Mouse (Mus musculus) embryonic fibroblast, embryonic 13.5 days (primary cell): ENCODE data around the gene Wdr25. TPM values are rescaled to one million over a fixed set of nuclear protein-coding genes. Genes with fewer than 3 reads are reported as not detected.

Source experiments
- H3K27ac ChIP-seq: 2 replicates; pipeline ENCODE4 v1.5.1; 2012; ENCODE audit warnings: low read length, control low read depth, inconsistent platforms; ENCODE audit not compliant: insufficient read depth
- H3K4me1 ChIP-seq: 2 replicates; pipeline ENCODE4 v1.6.1; 2011; ENCODE audit warnings: low read length; ENCODE audit not compliant: control insufficient read depth, insufficient read depth
- H3K4me3 ChIP-seq: 2 replicates; pipeline ENCODE4 v1.5.1; 2011; ENCODE audit warnings: mild to moderate bottlenecking, control low read depth, low read length; ENCODE audit not compliant: insufficient read depth
- CTCF ChIP-seq: IDR thresholded peaks from 2 replicates; pipeline ENCODE4 v1.5.1; 2011; ENCODE audit warnings: mild to moderate bottlenecking, control low read depth, low read length, moderate library complexity, borderline replicate concordance; ENCODE audit not compliant: insufficient read depth
- POLR2A ChIP-seq: IDR thresholded peaks from 2 replicates; pipeline ENCODE4 v1.6.1; 2011; ENCODE audit warnings: low read depth, mild to moderate bottlenecking, control low read depth, low read length, moderate library complexity
- polyA plus RNA-seq: library from polyadenylated mRNA; stranded (reverse); fragments of >200 nt; gene quantifications from 2 replicates; pipeline ENCODE4 v1.2.4, GENCODE M21; 2011; ENCODE audit warnings: low read depth; ENCODE audit not compliant: missing spikeins, insufficient read length

Gene Wdr25
- polyA plus RNA-seq, 1 experiment, result 4.8 TPM

- H3K4me1 ChIP-seq, result peaks cover 20% of the 10 kb centered on the region
- no peak overlapping the region for H3K4me3 ChIP-seq
- H3K27ac ChIP-seq, result peak overlapping the region; percentile 78
- TF ChIP-seq POLR2A, result no peak
- TF ChIP-seq CTCF, result no peak
Measured at GRCm38 (mm10) chr12:108909846-108910433, 16.5 kb downstream of the Wdr25 start.

GRCm38 (mm10) chr12:108912442-108912841, 19.0 kb downstream of the Wdr25 start:
- Histone ChIP-seq H3K27ac (no peak overlapping the region), H3K4me1 (peaks cover 33% of the 10 kb centered on the region), H3K4me3 (no peak overlapping the region)
- no peak for TF ChIP-seq POLR2A
- no peak for TF ChIP-seq CTCF

GRCm38 (mm10) chr12:108914198-108914597, 20.8 kb downstream of the Wdr25 start:
- TF ChIP-seq CTCF, result no peak
- TF ChIP-seq POLR2A, result no peak
- no peak overlapping the region for H3K4me3 ChIP-seq
- H3K4me1 ChIP-seq, result peaks cover 28% of the 10 kb centered on the region
- peak overlapping the region; percentile 81 for H3K27ac ChIP-seq

GRCm38 (mm10) chr12:108914709-108915340, 21.4 kb downstream of the Wdr25 start:
- Histone ChIP-seq H3K4me3 (no peak overlapping the region), H3K4me1 (peaks cover 27% of the 10 kb centered on the region), H3K27ac (peak overlapping the region; percentile 81)
- TF ChIP-seq CTCF (no peak), POLR2A (0 out of 2 replicates have a peak, but pooled peaks have one; percentile 1)

- TF ChIP-seq POLR2A (no peak), CTCF (no peak)
- Histone ChIP-seq H3K4me3 (no peak overlapping the region), H3K27ac (peak overlapping the region; percentile 81), H3K4me1 (peaks cover 22% of the 10 kb centered on the region)
Measured at GRCm38 (mm10) chr12:108915893-108916292, 22.5 kb downstream of the Wdr25 start.

- TF ChIP-seq CTCF (no peak), POLR2A (no peak)
- H3K4me1 ChIP-seq, result peaks cover 22% of the 10 kb centered on the region
- no peak overlapping the region for H3K27ac ChIP-seq
- H3K4me3 ChIP-seq, result no peak overlapping the region
Measured at GRCm38 (mm10) chr12:108916447-108917042, 23.1 kb downstream of the Wdr25 start.

GRCm38 (mm10) chr12:108917509-108917908, 24.1 kb downstream of the Wdr25 start:
- TF ChIP-seq CTCF, result no peak
- no peak for TF ChIP-seq POLR2A
- no peak overlapping the region for H3K4me3 ChIP-seq
- H3K27ac ChIP-seq, result no peak overlapping the region
- peaks cover 22% of the 10 kb centered on the region for H3K4me1 ChIP-seq

GRCm38 (mm10) chr12:108918753-108919152, 25.3 kb downstream of the Wdr25 start:
- Histone ChIP-seq H3K27ac (no peak overlapping the region), H3K4me3 (no peak overlapping the region), H3K4me1 (peaks cover 22% of the 10 kb centered on the region)
- no peak for TF ChIP-seq CTCF
- TF ChIP-seq POLR2A, result no peak

- Histone ChIP-seq H3K27ac (no peak overlapping the region), H3K4me1 (no peaks in the 10 kb centered on the region), H3K4me3 (no peak overlapping the region)
- TF ChIP-seq POLR2A (no peak), CTCF (no peak)
Measured at GRCm38 (mm10) chr12:108926606-108927111, 33.2 kb downstream of the Wdr25 start.

- TF ChIP-seq CTCF, result no peak
- no peak for TF ChIP-seq POLR2A
- no peak overlapping the region for H3K4me3 ChIP-seq
- H3K27ac ChIP-seq, result no peak overlapping the region
Measured at GRCm38 (mm10) chr12:108928249-108928648, 34.8 kb downstream of the Wdr25 start.

More at GRCm38 (mm10) chr12:108928249-108928648, 34.8 kb downstream of the Wdr25 start:
- no peaks in the 10 kb centered on the region for H3K4me1 ChIP-seq
